Mouse (Mus musculus): ENCODE data around the gene Ercc1.

Gene Ercc1

DNA sequence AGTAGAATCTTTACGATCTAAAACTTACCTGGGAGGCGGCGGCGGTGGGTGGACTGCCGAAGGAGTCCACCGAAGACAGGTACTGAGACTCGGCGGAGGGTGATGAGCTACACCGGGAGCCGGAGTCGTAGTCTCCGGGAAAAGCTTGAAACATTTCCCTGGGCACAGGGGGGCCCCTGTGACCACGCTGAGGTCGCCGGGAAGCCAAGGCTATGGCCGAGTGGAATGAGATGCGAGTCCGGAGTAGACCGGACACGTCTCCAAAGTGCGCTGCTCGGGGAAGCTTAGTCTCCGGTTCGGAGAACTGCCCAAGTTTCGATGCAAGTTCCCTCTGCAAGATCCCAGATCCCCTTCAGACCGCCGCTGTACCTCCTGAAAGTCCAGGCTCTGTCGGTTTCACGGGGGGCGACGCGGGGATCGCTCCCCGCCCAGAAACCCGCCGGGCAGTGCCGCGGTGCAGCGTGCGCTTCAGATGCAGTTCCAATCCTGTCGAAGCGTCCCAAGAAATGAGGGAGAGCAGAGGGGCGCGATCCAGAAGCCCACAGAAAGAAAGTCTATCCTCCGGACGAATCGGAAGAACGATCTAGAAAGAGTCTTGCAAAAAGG, 35.2 kb upstream of the Ercc1 start:
- peak in 1 of 2 experiments; percentile 12 for DNase-seq (ENCODE audit: low read depth in 1 of 2, low spot score in 2 of 2)

DNA sequence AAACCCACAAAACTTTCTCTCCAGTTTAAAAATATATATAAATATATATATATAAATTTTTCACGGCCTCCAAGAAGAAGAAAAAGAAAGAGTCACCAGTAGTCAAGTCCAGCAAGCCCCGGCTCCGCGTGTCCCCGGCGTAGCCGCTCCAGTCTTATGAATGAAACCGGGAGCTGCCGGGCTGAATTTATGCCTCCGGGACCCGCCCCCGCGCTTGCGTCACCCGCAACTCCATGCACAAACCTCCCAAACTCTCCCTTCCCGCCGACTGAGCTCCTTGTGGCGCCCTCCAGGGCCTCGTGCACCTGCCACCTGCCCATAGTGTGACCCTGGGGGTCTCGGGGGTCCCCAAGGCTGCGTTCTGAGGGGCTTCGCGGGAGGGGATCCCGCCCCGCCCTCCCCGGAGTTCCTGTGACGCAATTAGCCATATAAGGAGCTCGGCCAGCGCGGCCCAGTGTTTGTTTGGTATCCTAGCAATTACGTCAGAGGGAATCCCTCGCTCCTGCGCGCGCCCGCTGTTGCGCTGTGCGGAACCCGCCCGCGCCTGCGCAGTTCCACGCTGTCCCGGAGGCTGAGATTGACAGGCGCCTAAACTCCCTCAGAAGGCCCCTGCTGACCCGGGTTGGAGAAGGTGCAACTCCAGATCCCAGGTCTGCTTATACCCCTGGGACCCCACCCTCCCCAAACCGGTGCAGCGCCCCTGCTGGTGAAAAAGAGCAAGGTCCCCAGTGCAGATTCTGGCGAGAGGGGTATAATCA, 34.5 kb upstream of the Ercc1 start, which contains the start of gene Fosb:
TSS of gene Fosb (minus strand) at position 168 of the 758 bp plus-strand sequence.
- DNase-seq (ENCODE audit: low read depth in 1 of 2, low spot score in 2 of 2): peak; percentile 90 to 93

DNA sequence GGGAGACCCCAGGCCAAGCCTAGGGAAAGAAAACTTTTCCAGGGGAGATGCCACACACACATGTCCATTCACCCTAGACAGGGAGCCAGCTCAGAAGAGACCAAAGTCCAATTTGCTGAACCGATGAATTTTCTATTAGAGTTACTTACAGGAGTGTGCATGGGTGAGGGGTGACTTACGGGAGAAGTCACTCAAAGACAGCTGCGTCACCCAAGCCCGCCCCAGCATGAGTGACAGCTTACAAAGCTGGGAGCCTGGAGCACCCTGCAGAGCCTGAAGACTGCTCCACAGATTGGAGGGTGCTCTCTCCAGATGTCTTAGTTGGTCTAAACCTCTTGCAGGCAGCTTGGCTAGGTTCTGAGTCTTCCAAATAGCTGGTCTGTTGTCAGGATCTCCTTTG, 32.6 kb upstream of the Ercc1 start:
- no peak for DNase-seq (ENCODE audit: low read depth in 1 of 2, low spot score in 2 of 2)

DNA sequence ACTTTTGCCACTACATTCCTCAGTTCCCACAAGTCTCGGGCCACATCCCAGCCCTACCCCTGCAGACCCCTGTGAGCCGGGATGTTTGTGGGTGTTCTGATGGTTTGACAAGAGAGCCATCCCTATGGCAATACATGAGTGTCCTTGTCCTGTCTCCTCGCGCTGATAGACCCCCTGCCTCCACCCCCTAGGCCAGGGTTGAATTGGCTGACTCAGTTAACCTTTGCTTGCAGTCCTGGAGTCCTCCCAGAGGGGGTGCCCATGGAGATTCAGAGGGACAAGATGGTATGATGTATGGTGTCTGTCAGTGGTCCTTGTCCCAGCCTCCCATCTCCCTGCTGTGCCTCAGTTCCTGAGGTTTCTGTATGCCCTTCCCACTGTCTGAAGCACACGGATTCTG, 30.5 kb upstream of the Ercc1 start:
- DNase-seq (ENCODE audit: low read depth in 1 of 2, low spot score in 2 of 2): no peak

DNA sequence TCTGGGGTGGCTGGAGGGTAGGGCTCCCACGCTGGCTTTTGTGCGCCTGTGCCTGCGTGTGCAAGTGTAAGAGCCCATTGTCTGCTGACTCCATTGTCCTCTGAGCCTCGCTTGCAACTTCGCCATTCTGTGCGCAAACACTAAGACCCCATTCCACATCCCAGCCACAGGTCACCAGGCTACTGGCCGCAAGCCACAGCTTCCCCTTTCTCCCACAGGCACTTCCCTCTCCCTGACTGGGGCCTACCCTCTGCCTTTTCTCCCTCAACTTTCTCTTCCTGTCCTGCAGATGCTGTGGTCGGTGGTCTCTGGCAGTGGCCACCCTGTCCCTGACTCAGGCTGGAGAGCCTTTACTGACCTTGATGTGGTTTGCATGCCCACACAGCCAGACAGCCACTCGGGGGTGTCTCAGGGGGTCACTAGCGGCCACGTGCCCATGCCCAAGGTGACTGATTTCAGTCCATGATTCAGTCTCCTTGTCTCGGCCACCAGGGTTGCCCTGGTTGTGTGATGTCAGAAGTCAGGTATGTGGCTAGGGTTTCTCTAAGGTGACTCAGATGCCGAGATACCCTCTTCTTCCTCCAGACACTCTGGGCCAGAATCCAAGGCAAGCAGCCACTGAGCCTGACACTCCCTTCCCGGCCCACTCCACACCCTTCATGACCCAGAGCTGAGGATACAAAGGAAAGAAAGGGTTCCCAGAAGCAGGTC, 28.0 kb upstream of the Ercc1 start:
- DNase-seq (ENCODE audit: low read depth in 1 of 2, low spot score in 2 of 2): peak; percentile 68 to 88

DNA sequence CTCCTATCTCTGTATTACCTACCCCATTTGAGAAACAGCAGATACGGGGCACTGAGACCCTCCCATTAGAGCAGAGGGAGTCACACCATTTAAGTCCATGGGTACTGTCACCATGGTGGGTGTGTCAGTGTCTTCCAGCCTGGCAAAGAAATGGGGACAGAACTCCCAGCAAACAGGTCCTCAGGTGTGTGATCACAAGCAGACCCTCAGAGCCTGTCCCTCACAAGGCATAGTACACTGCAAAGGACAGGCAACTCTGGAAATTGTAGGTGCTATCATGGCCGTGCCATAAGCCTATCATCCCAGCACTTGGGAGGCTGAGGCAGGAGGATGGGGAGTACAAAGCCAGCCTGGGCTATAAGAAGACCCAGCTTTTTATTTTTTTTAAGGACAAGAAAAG, 26.4 kb upstream of the Ercc1 start:
- no peak for DNase-seq (ENCODE audit: low read depth in 1 of 2, low spot score in 2 of 2)

DNA sequence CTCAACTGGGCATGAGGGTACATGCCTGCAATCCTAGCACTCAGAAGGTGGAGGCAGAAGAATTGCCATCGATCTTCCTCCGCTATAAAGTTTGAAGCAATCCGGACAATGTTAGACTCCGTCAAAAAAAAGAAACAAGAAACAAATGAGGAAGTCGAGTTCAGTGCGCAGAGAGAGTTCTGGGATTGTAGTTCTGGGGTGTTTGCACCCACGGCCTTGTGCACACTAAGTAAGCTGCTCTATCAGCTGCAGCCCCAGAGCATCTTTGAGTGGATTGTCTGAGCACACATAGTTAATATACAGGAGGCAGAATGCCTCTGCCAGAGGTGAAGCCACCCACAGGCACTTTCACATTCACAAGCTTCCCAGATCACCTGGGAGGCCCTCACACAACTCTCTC, 25.9 kb upstream of the Ercc1 start:
- DNase-seq (ENCODE audit: low read depth in 1 of 2, low spot score in 2 of 2): peak in 1 of 2 experiments; percentile 47

DNA sequence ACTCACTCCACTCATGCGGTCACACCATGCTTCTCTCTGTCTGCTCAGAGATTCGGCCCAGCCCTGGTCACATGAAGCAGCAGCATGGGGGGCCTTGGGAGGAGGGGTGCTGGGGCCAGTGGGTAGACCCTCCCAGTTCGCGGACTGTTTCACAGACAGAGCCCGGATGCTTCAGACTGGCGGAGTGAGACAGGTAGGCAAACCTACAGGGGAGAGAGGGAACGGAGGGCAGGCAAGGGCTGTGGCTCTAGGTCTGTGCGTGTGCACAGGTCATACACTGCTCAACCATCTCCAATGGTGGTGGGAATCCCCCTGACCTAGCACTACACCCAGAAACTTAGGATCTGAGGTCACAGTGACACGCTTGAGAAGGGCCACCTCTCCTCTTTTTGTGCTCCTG, 25.1 kb upstream of the Ercc1 start:
- DNase-seq (ENCODE audit: low read depth in 1 of 2, low spot score in 2 of 2): no peak

DNA sequence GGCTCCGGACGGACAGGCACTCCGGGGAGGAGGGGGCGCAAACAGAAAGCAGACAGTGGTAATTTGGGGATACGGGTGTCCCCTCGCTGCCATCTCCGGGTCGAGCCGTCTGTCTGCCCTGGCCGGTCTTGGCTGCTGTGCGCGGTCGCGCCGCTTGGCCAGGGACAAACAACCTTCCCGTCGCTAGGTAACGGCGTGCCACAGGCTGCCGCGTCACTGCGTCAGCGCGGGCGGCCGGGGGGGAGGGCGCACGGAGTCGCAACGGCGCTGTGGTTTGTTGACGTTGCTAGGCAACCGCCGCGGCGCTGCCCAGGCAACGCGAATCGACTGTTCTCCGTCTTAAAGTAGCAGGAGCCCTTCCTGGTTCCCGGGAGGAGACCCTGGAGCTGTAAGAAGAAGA, 24.7 kb upstream of the Ercc1 start:
- DNase-seq (ENCODE audit: low read depth in 1 of 2, low spot score in 2 of 2): peak; percentile 90 to 95

DNA sequence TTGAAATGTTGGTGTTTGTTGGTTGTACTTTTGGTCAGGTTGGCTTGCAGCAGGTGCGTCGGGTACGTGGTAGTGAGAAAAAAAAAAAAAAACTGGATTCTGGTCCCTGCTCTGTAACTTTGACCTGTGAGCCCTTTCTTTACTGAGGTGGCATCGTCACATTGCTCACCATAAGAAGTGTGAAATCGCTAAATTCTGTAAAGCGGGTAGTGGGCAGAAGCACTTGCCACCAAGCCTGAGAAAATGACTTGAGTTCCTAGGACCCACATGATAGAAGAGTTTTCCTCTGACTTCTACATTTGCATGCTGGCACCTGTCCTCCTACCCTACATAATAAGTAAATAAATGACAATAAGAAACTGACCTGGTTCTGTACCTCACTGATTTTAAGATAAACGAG, 23.9 kb upstream of the Ercc1 start:
- no peak for DNase-seq (ENCODE audit: low read depth in 1 of 2, low spot score in 2 of 2)

DNA sequence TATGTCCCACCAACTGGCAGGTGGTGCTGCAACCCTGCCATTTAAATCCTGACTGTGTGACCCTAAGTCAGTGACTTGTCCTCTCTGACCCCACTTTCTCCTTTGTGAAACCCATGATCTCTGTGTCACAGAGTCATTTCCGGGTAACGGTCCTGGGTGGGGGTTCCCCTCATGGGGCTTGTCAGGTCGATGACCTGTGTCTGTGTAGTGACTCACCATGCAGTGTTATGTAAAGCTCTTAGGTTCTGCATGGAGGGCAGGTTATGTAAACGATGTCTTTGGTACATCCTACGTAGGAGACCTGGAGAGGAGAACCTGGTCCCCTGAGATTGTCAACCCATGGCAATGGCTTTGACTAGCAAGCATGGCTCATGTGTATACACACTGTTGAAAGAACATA, 23.1 kb upstream of the Ercc1 start:
- DNase-seq (ENCODE audit: low read depth in 1 of 2, low spot score in 2 of 2): peak; percentile 69 to 70

DNA sequence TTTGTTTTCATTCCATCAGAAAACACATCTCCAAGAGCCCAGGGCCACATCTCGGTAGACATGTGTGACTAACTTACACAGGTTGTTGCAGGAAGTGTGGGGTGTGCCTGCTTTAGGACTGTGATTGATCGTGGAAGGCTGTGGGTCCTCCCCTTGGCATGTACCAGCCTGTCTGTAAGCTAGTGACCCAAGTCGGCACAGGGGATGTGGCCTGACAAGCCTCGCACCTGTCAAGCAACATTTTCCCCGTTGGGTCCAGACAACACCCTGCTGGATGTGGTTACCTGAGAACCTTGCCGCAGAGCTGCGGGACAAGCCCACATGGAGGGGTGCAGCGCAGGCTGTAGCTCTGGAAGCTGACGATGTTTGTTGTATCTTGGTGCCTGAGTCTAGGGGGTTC, 22.1 kb upstream of the Ercc1 start:
- no peak for DNase-seq (ENCODE audit: low read depth in 1 of 2, low spot score in 2 of 2)

DNA sequence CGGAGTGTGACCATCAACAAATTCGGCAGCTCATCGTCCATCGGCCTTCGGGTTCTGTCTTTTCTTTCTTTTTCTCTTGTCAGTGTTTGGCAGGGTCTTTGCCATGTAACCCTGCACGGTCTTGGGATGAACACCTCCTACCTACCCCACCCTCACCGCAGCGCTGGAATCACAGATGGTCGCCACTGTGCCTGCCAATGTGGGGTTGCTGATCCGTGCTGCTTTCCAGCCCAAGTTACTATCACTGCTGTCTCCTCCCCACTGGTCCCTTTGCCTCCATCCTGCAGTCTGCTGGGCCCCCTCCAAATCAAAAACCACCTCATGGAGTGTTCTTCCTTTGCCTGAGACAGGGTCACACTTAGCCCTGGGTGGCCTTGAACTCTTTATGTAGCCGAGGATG, 20.4 kb upstream of the Ercc1 start:
- DNase-seq (ENCODE audit: low read depth in 1 of 2, low spot score in 2 of 2): no peak

DNA sequence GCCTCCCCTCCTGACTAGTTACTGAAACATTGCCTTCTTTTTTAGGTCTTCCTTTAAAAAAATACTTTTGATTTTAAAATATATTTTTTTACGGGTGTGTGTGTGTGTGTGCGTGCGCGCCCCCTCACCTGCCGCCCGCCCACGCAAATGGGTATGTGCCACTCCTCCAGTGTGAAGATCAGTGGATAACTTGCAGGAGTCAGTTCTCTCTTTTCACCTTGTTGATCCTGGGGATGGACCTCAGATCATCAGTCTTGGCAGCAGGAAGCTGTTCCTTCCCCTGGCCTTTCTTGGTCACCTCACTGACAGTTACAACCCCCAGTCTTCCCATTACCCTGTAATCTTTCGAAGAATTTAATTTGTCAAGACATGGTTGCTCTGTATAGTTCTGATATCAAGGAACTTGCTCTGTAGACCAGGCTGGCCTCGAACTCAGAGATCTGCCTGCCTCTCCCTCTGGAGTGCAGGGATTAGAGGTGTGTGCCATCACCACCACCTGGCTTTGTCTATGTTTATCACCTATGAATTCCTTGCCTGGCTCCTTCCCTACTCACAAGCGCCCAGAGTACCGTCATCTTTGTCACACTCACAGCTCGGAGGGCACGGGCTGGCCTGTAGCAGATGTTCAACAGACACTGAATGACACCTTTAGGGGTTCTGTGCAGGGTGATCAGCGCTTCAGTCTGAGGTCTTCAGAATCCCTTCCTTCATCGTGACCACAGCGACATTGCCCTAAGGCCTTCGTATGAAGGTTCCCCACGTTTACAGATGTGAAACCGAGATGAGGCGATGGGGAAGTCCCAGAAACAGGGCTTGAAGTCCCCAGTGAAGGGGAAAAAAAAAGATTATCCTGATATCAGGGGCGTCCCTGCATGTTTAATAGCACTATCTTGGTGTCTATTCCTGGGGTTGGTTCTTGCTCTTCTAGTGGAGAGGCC, 19.0 kb upstream of the Ercc1 start:
- peak in 1 of 2 experiments; percentile 38 for DNase-seq (ENCODE audit: low read depth in 1 of 2, low spot score in 2 of 2)

DNA sequence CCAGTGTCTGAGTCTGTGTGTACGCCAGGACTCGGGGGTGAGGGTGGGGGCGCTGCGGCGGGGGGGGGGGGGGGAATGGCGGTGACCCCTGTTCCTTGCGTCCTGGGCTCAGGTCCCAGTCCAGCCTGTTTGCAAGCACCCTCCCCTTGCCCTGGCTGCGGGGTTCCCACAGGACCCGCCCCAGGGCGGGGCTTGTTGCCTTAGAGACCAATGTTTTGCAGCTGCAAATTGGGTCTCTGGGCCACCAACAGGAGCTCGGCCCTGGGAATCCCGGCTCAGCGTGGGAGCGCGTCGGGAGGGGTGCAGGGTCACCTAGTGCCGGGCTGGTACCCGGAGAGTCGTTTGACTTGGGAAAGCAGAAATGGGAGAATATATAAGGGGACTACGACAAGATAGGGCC, 18.2 kb upstream of the Ercc1 start:
- peak in 1 of 2 experiments; percentile 79 for DNase-seq (ENCODE audit: low read depth in 1 of 2, low spot score in 2 of 2)

DNA sequence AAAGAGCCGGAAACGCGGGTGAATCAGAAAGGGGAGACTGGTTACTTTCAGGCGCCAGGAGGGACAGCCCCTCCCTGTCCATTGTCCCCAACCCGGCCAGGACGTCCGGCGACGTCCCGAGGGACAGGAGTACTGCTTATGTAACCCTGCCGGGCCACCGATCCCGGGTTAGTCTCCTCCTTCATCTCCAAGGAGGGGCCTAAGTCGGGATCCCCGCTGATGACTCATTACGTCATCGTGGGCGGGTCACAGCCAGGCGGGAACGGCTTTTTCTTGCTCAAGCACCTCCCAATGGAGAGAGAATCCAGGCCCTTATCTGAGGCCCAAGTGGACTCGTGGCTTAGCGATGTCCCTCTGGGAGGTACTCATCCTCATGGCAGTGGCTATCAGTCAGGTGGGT, 17.4 kb upstream of the Ercc1 start:
- peak in 1 of 2 experiments; percentile 49 for DNase-seq (ENCODE audit: low read depth in 1 of 2, low spot score in 2 of 2)

DNA sequence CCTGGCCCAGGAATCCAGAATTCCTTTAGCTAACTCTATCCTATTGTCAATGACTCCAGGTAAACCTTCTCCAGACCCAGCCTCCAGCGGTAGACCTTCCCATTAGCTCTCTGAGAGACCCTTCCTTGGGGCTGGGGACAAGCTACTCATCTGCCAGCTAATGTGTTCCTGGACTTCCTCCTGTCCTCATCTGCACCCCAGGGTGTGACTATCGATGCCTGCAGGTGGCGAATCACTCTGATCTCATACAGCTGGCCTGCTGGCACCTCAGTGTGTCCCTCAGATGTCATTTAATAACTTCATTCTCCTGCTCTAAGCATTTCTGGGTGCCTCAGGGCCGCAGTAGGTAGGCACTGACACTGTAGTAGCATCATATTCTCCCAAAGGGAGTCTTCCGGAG, 16.8 kb upstream of the Ercc1 start:
- no peak for DNase-seq (ENCODE audit: low read depth in 1 of 2, low spot score in 2 of 2)

DNA sequence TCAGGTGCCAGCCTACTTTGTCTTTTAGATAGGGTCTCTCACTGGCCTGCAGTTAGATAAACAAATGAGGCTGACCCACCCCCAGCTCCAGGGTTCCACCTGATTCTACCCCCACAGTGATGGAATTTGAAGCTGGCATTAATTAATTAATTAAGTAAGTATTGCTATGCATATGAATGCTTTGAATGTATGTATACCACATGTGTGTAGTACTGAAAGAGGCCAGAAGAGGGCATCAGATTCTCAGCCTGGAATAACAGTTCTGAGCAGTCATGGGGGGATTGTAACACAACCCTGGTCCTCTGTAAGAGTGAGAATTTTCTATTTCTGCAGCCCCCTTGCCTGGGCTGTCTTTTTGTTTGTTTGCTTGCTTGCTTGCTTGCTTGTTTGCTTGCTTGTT, 16.2 kb upstream of the Ercc1 start:
- no peak for DNase-seq (ENCODE audit: low read depth in 1 of 2, low spot score in 2 of 2)

DNA sequence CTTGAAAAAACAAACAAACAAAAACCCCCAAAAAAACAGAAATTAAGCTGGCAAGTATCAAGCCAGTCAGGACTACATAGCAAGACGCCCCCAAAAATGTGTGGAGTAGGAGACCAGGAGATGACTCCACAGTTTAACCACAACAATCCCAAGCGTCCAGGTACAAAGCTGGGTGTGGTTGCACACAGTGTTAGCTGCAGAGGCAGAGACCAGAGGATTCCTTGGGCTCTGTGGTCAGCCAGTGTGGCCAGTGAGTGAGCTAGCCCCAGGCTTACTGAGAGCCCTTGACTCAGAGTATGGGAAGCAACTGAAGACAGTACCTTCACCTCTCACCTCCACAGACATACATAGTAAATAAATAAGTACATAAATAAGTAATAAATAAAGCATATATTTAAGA, 12.7 kb upstream of the Ercc1 start:
- no peak for DNase-seq (ENCODE audit: low read depth in 1 of 2, low spot score in 2 of 2)

DNA sequence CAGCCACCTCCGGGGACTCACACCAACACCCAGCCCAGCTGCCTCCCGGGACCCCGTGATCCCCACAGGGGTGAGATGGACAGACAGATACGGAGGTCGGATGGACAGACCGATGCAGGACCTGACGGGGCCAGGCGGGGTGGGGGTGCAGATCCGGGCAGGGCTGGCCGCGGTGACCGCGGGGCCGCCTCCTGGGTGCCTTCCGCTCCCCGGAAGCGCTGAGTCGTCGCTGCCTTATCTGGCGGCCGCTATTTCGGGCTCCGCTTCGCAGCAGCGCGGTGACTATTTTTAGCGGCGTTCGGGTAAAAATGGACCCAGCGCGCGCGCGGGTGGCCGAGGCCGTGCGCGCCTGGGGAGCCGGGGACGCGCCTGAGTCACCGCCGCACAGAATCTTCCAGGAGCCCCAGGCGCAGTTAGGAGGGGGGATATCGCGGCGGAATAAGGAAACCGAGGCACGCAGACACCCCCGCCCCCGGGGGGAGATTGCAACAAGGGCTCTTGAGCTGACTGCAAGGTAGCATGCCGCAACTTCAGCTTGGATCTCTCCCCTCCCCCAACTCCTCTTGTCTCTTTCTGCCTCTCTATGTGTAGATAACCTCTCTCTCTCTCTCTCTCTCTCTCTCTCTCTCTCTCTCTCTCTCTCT, 11.7 kb upstream of the Ercc1 start:
- DNase-seq (ENCODE audit: low read depth in 1 of 2, low spot score in 2 of 2): peak in 1 of 2 experiments; percentile 56

DNA sequence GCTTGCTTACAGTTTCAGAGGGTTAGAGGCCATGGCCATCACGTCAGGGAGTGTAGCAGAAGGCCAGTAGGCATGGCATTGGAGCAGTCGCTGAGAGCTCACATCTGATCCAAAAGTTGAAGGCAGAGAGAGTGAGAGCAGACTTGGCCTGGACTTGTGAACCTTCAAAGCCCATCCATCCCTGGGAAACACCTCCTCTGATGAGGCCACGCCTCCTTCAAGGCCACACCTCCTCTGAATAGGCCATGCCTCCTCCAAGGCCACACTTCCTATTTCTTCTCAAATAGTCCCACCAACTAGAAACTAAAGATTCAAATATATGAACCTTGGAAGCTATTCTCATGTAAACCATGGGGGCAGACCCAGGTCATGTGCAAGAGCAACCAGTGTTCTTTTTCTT, 9.0 kb upstream of the Ercc1 start:
- no peak for DNase-seq (ENCODE audit: low read depth in 1 of 2, low spot score in 2 of 2)

Measured in monocyte, adult 2 months (primary cell).